Mouse (Mus musculus): ENCODE measurements around the gene Myo1e. TPM values are rescaled to one million over a fixed set of nuclear protein-coding genes. Genes with fewer than 3 reads are reported as not detected.
A peak's percentile ranks its signal among the peaks of the same experiment; 100 is the strongest.

Myo1e gene
- polyA plus RNA-seq, 1 experiment from 2014 or later = 24.6 TPM

GRCm38 (mm10) chr9:70328193-70328841, 121.2 kb downstream of the Myo1e start:
- no peak overlapping the region for H3K4me3 ChIP-seq (replicated peaks)
- ATAC-seq (ENCODE audit: insufficient number of reproducible peaks, insufficient read depth, low FRiP score, low TSS enrichment, low read depth) = no peak
- no peak overlapping the region for H3K27ac ChIP-seq
- no peak overlapping the region for H3K9ac ChIP-seq (replicated peaks)
- H3K36me3 ChIP-seq = peaks cover 43% of the 10 kb centered on the region
- H3K4me2 ChIP-seq = no peak overlapping the region
- H3K27me3 ChIP-seq = no peaks in the 10 kb centered on the region
- no peaks in the 10 kb centered on the region for H3K9me3 ChIP-seq
- 75% methylated on average over 5 of the region's 5 CpGs for WGBS
- H3K4me1 ChIP-seq (replicated peaks) = peaks cover 20% of the 10 kb centered on the region; the same call in 1 of the 2 replicates

- 23% methylated on average over 11 of the region's 11 CpGs for WGBS
- Histone ChIP-seq H3K36me3 (peaks cover 35% of the 10 kb centered on the region), H3K9me3 (no peaks in the 10 kb centered on the region), H3K9ac (replicated peaks) (no peak overlapping the region), H3K27ac (peak overlapping the region; percentile 78), H3K4me2 (peak overlapping the region; percentile 26), H3K4me3 (replicated peaks) (0 out of 2 replicates have a peak overlapping the region, but pooled peaks have one; percentile 2), H3K4me1 (replicated peaks) (peaks cover 20% of the 10 kb centered on the region; the same call in 1 of the 2 replicates), H3K27me3 (no peaks in the 10 kb centered on the region)
- ATAC-seq (ENCODE audit: insufficient number of reproducible peaks, insufficient read depth, low FRiP score, low TSS enrichment, low read depth) = peak; percentile 97
Measured at GRCm38 (mm10) chr9:70331727-70332335, 124.7 kb downstream of the Myo1e start.

- no peak for ATAC-seq (ENCODE audit: insufficient number of reproducible peaks, insufficient read depth, low FRiP score, low TSS enrichment, low read depth)
- H3K27me3 ChIP-seq = no peaks in the 10 kb centered on the region
Measured at GRCm38 (mm10) chr9:70338391-70338790, 131.2 kb downstream of the Myo1e start.

GRCm38 (mm10) chr9:70338894-70339293, 131.7 kb downstream of the Myo1e start:
- Histone ChIP-seq H3K27me3 (no peaks in the 10 kb centered on the region), H3K4me1 (replicated peaks) (no peaks in the 10 kb centered on the region), H3K4me3 (replicated peaks) (no peak overlapping the region), H3K9ac (replicated peaks) (no peak overlapping the region), H3K9me3 (no peaks in the 10 kb centered on the region), H3K4me2 (no peak overlapping the region), H3K36me3 (peaks cover 90% of the 10 kb centered on the region), H3K27ac (no peak overlapping the region)
- no peak for ATAC-seq (ENCODE audit: insufficient number of reproducible peaks, insufficient read depth, low FRiP score, low TSS enrichment, low read depth)

More at GRCm38 (mm10) chr9:70338391-70338790, 131.2 kb downstream of the Myo1e start:
- Histone ChIP-seq H3K9me3 (no peaks in the 10 kb centered on the region), H3K27ac (no peak overlapping the region), H3K4me1 (replicated peaks) (no peaks in the 10 kb centered on the region), H3K4me3 (replicated peaks) (no peak overlapping the region), H3K9ac (replicated peaks) (no peak overlapping the region), H3K4me2 (no peak overlapping the region), H3K36me3 (peaks cover 88% of the 10 kb centered on the region)
- 86% methylated on average over 7 of the region's 7 CpGs for WGBS

- Histone ChIP-seq H3K4me3 (replicated peaks) (no peak overlapping the region), H3K9me3 (no peaks in the 10 kb centered on the region), H3K27me3 (no peaks in the 10 kb centered on the region), H3K27ac (no peak overlapping the region), H3K36me3 (peaks cover 57% of the 10 kb centered on the region), H3K4me2 (no peak overlapping the region), H3K9ac (replicated peaks) (no peak overlapping the region), H3K4me1 (replicated peaks) (peaks cover 4% of the 10 kb centered on the region)
- whole genome bisulfite sequencing = 88% methylated on average over 2 of the region's 2 CpGs
- ATAC-seq (ENCODE audit: insufficient number of reproducible peaks, insufficient read depth, low FRiP score, low TSS enrichment, low read depth) = no peak
Measured at GRCm38 (mm10) chr9:70349274-70349673, 142.1 kb downstream of the Myo1e start.

GRCm38 (mm10) chr9:70351570-70352277, 144.6 kb downstream of the Myo1e start:
- no peak for ATAC-seq (ENCODE audit: insufficient number of reproducible peaks, insufficient read depth, low FRiP score, low TSS enrichment, low read depth)
- Histone ChIP-seq H3K9ac (replicated peaks) (no peak overlapping the region), H3K27ac (no peak overlapping the region), H3K4me1 (replicated peaks) (peaks cover 2% of the 10 kb centered on the region; the same call in 1 of the 2 replicates), H3K9me3 (no peaks in the 10 kb centered on the region; the same call in 1 of the 2 replicates), H3K27me3 (no peaks in the 10 kb centered on the region), H3K4me2 (no peak overlapping the region), H3K4me3 (replicated peaks) (no peak overlapping the region), H3K36me3 (peaks cover 58% of the 10 kb centered on the region)
- 57% methylated on average over 8 of the region's 8 CpGs for WGBS

GRCm38 (mm10) chr9:70356254-70356653, 149.1 kb downstream of the Myo1e start:
- peaks cover 6% of the 10 kb centered on the region for H3K9me3 ChIP-seq
- H3K36me3 ChIP-seq = peaks cover 52% of the 10 kb centered on the region
- H3K27ac ChIP-seq = no peak overlapping the region
- no peaks in the 10 kb centered on the region for H3K27me3 ChIP-seq
- H3K9ac ChIP-seq (replicated peaks) = no peak overlapping the region
- no peak overlapping the region for H3K4me2 ChIP-seq
- H3K4me3 ChIP-seq (replicated peaks) = no peak overlapping the region
- 0 out of 2 replicates have a peak, but pooled peaks have one; percentile 37 for ATAC-seq (ENCODE audit: insufficient number of reproducible peaks, insufficient read depth, low FRiP score, low TSS enrichment, low read depth)
- 39% methylated on average over 8 of the region's 8 CpGs for WGBS
- peaks cover 2% of the 10 kb centered on the region; the same call in 1 of the 2 replicates for H3K4me1 ChIP-seq (replicated peaks)

GRCm38 (mm10) chr9:70359402-70360131, 152.4 kb downstream of the Myo1e start:
- 93% methylated on average over 2 of the region's 2 CpGs for WGBS
- peaks cover 2% of the 10 kb centered on the region; the same call in 1 of the 2 replicates for H3K4me1 ChIP-seq (replicated peaks)

GRCm38 (mm10) chr9:70364741-70365140, 157.6 kb downstream of the Myo1e start:
- Histone ChIP-seq H3K36me3 (peaks cover 77% of the 10 kb centered on the region), H3K27ac (no peak overlapping the region), H3K9ac (replicated peaks) (no peak overlapping the region), H3K4me1 (replicated peaks) (no peaks in the 10 kb centered on the region), H3K9me3 (no peaks in the 10 kb centered on the region), H3K4me3 (replicated peaks) (no peak overlapping the region), H3K27me3 (no peaks in the 10 kb centered on the region), H3K4me2 (no peak overlapping the region)
- WGBS = 95% methylated on average over 8 of the region's 8 CpGs
- ATAC-seq (ENCODE audit: insufficient number of reproducible peaks, insufficient read depth, low FRiP score, low TSS enrichment, low read depth) = no peak

More at GRCm38 (mm10) chr9:70359402-70360131, 152.4 kb downstream of the Myo1e start:
- H3K4me3 ChIP-seq (replicated peaks) = no peak overlapping the region
- ATAC-seq (ENCODE audit: insufficient number of reproducible peaks, insufficient read depth, low FRiP score, low TSS enrichment, low read depth) = no peak
- no peak overlapping the region for H3K4me2 ChIP-seq
- H3K27me3 ChIP-seq = no peaks in the 10 kb centered on the region
- H3K27ac ChIP-seq = no peak overlapping the region
- peaks cover 62% of the 10 kb centered on the region for H3K36me3 ChIP-seq
- no peak overlapping the region for H3K9ac ChIP-seq (replicated peaks)
- peaks cover 6% of the 10 kb centered on the region for H3K9me3 ChIP-seq

- Histone ChIP-seq H3K4me2 (no peak overlapping the region), H3K4me3 (replicated peaks) (no peak overlapping the region), H3K9ac (replicated peaks) (no peak overlapping the region), H3K4me1 (replicated peaks) (no peaks in the 10 kb centered on the region), H3K27me3 (no peaks in the 10 kb centered on the region), H3K9me3 (no peaks in the 10 kb centered on the region), H3K27ac (no peak overlapping the region), H3K36me3 (peaks cover 82% of the 10 kb centered on the region)
- no peak for ATAC-seq (ENCODE audit: insufficient number of reproducible peaks, insufficient read depth, low FRiP score, low TSS enrichment, low read depth)
- WGBS = 83% methylated on average over 2 of the region's 2 CpGs
Measured at GRCm38 (mm10) chr9:70365915-70366314, 158.8 kb downstream of the Myo1e start.

- no peak for ATAC-seq (ENCODE audit: insufficient number of reproducible peaks, insufficient read depth, low FRiP score, low TSS enrichment, low read depth)
- H3K9me3 ChIP-seq = no peaks in the 10 kb centered on the region
- H3K4me1 ChIP-seq (replicated peaks) = no peaks in the 10 kb centered on the region
- WGBS = 94% methylated on average over 6 of the region's 6 CpGs
- H3K4me3 ChIP-seq (replicated peaks) = no peak overlapping the region
- no peak overlapping the region for H3K4me2 ChIP-seq
- H3K36me3 ChIP-seq = peaks cover 84% of the 10 kb centered on the region
- no peak overlapping the region for H3K9ac ChIP-seq (replicated peaks)
- no peak overlapping the region for H3K27ac ChIP-seq
- no peaks in the 10 kb centered on the region for H3K27me3 ChIP-seq
Measured at GRCm38 (mm10) chr9:70366898-70367297, 159.7 kb downstream of the Myo1e start.

Measured in limb, embryonic 12.5 days (tissue).